Mouse (Mus musculus) right cerebral cortex, postnatal 36 days (tissue): ENCODE data around the gene Mcrs1.
A peak's percentile ranks its signal among the peaks of the same experiment; 100 is the strongest.
"Not testable (repeated sequence)": the region's sequence is repeated elsewhere in the genome, so short reads cannot be mapped to it uniquely, and the experiment has no call there.

Experiments used
- DNase-seq, 2 experiments: peaks; one replicate each; pipeline ENCODE4 v3.0.0; 2022; ENCODE audit warnings: low spot score in 2 of 2, mixed read lengths in 1 of 2

Mcrs1 gene

GRCm38 (mm10) chr15:99251626-99252380, at the start of gene Mcrs1:
Gene Mcrs1 (minus strand): TSS chr15:99251961.
- peak; percentile 97 for DNase-seq

DNA sequence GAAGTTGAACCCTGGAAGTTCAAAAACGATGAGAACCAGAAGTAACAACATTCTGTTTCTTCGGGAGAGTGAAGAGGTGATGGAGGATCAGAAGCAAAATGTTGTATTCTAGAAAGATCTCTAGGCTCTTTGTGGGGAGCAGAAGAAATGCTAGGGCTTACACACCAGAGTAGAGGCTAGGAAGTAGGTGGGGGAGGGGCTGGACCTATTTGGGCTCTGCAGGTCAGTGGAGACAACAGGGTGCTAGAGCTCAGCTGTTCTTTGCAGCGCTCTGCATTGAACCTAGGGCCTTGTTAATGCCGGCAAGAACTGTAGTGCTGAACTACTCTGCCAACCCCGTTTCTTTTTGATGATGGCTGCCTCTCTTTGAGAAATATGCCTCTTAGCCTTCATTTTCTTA, 44.5 kb upstream of the Mcrs1 start:
- DNase-seq = no peak

DNA sequence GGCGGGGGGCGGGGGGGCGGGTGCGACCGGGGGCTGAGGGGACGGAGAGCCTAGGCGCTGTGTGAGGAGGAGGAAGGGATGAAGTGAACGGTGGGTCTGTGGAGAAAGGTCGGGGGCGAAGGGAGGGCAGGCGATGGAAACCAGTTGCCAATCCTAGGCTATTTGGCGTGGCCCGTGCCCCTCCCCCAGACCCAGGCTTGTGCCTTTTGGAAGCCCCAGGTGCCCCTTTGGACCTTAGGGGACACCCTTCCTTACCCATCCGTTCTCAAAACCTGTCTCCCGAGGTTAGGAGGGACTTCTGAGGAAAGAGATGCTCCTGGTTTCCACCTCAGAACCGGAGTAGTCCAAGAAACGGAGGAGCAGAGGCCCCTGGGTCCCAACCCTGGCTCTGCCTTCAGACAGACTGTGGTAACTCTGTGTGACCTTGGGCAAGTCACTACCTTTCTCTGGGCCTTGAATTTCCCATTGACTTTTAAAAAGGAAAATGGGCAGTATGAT, 43.8 kb upstream of the Mcrs1 start, which contains the start of gene Fam186b:
Fam186b (minus strand) TSS at position 405 of the 498 bp plus-strand sequence.
- DNase-seq = no peak

GRCm38 (mm10) chr15:99294813-99295374, 43.1 kb upstream of the Mcrs1 start, which contains the start of gene Prpf40b:
Gene Prpf40b (plus strand): TSS chr15:99295087.
- DNase-seq = peak; percentile 94

- no peak for DNase-seq
Observed at GRCm38 (mm10) chr15:99294287-99294686, 42.5 kb upstream of the Mcrs1 start.

DNA sequence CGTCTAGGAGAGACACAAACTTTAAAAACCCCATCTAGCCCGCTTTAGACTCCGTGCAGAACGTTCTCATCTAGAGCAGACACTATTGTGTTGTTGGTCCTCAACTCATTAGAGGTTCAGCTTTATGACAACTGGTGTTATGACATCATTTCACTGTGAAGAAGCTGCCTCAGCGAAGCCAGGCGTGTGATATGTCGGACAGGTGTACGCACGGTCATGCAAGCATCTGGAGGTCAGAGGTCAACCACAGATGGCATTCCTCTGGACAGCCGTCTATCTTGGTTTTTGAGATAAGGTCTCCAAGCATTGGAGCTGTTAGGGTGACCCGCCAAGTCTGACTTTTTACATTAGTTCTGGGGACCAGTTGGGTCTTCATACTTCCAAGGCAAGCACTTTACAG, 38.8 kb upstream of the Mcrs1 start:
- no peak for DNase-seq

DNA sequence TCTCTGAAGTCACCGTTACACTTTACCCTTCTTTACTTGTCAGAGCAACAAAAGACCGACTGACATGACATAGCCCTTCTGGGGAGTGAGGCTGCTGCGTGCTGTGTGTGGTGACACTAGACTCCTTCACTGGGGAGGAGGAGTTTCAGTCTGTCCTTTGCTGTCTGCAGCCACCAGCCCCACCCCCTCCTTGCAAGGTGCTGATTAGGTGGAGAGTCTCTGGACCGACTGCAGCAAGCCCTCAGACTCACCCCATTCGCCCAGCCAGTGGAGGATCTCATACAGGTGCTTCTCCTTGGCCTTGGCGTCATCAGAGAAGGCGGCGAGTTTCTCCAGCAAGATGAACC, 33.4 kb upstream of the Mcrs1 start:
- no peak for DNase-seq

- DNase-seq = no peak
Observed at GRCm38 (mm10) chr15:99284527-99285188, 32.9 kb upstream of the Mcrs1 start.

GRCm38 (mm10) chr15:99283456-99283855, 31.7 kb upstream of the Mcrs1 start:
- no peak for DNase-seq

DNA sequence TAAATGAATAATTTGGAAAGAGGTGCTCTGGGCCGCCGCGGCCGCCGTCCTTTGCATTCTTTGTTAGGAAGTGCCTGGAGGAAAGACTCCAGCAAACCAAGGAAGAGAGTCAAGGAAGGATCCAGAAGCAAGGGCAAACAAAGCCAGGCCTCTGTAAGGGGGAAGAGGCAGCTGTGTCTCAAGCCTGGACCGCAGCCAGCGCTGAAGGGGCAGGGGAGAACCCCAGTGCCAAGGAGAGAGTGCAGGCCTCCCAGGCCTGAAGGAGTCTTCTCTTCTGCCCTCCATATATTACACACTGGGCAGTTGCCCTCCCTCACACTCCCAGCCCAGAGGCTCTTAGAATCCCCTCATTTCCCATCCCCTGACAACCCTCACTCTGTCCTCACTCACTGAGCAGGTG, 26.5 kb upstream of the Mcrs1 start:
- no peak for DNase-seq

GRCm38 (mm10) chr15:99276095-99276494, 24.3 kb upstream of the Mcrs1 start:
- DNase-seq = no peak

GRCm38 (mm10) chr15:99265679-99266078, 13.9 kb upstream of the Mcrs1 start:
- peak in 1 of 2 experiments; percentile 52 for DNase-seq

DNA sequence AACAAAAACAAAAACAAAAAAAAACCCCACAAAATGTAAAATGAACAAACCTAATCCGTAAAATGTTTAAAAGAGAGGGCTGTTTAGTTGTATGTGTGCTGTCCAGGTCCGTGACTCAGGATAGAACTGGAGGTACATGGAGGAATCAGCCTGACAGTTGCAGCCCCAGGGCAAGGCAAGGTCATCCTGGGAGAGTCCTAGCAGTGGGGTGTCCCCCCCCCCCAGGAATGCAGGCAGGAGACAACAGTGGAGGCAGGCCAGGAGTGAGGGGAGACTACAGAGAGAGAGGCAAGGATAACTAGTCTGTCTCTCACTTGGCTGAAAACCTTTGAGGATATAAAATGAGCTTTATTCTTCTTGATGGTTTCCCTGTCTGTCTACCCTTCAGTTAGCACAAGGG, 12.6 kb upstream of the Mcrs1 start:
- DNase-seq = no peak

- no peak for DNase-seq
Observed at GRCm38 (mm10) chr15:99262702-99263101, 10.9 kb upstream of the Mcrs1 start.

DNA sequence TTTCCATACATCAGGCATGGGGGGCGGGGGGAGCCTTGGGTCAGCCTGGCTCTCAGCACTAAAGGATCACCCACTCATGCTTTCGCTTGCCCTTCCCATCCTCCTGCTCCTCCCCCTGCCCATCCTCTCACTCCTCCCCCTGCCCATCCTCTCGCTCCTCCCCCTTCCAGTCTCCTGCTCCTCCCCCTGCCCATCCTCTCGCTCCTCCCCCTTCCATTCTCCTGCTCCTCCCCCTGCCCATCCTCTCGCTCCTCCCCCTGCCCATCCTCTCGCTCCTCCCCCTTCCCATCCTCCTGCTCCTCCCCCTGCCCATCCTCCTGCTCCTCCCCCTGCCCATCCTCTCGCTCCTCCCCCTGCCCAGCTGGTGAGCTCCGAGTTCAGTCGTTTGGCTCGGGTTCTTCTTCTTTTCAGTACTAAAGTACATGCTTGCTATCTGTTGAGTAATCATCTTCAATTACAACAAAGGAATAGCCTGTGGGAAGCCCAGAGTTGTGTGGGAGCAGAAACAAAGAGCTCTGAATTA, 8.0 kb upstream of the Mcrs1 start:
- DNase-seq = no peak

GRCm38 (mm10) chr15:99259167-99259729, 7.5 kb upstream of the Mcrs1 start:
- DNase-seq = no peak

GRCm38 (mm10) chr15:99255241-99255749, 3.5 kb upstream of the Mcrs1 start:
- DNase-seq = no peak

GRCm38 (mm10) chr15:99254477-99255005, 2.8 kb upstream of the Mcrs1 start:
- no peak for DNase-seq

DNA sequence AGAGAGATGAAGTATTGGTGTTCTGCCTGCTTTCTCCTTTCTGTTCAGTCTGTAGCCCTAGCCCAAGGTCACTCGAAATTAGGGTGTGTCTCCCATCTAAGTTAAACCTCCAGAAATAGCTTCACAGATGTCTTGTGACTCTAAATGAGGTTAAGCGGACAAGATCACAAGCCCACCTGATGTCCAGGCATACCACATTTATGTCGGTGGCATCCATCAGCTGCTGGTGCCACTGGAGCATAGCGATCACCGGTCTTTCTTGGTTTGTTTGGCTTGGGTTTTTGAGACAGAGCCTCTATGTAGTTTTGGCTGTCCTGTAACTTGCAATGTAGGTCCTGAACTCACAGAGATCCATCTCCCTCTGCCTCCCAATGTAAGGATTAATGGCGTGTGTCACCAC, 2.0 kb upstream of the Mcrs1 start:
- no peak for DNase-seq

- DNase-seq = not testable (repeated sequence)
Observed at GRCm38 (mm10) chr15:99253175-99253479, 1.4 kb upstream of the Mcrs1 start.

GRCm38 (mm10) chr15:99252381-99253174, 817 bp upstream of the Mcrs1 start:
- DNase-seq = no peak
